Mouse (Mus musculus) limb, embryonic 14.5 days (tissue): ENCODE measurements around the gene Atxn1. TPM values are rescaled to one million over a fixed set of nuclear protein-coding genes. Genes with fewer than 3 reads are reported as not detected.

Experiments
- ATAC-seq: fragments of 200-750 bp; cut with Nextera tagmentation; 2 replicates; pipeline ENCODE4 v1.8.0; 2017; ENCODE audit warnings: low read depth, moderate number of reproducible peaks, moderate TSS enrichment; ENCODE audit not compliant: low FRiP score
- DNase-seq: peaks from one replicate; pipeline ENCODE4 v3.0.0-alpha.2; 2015; ENCODE audit warnings: low spot score
- H3K27ac ChIP-seq: fragments of 300-500 bp; sonication (generic); replicated peaks from 2 replicates; pipeline ENCODE4 v1.5.1; 2014; ENCODE audit warnings: low read depth, mild to moderate bottlenecking, low read length, moderate library complexity, mixed read lengths
- H3K27me3 ChIP-seq: fragments of 300-500 bp; sonication (generic); 2 replicates; pipeline ENCODE4 v1.6.1; 2014; ENCODE audit warnings: low read length, mixed read lengths; ENCODE audit not compliant: control insufficient read depth, insufficient read depth
- H3K36me3 ChIP-seq: fragments of 300-500 bp; sonication (generic); 2 replicates; pipeline ENCODE4 v1.6.1; 2014; ENCODE audit warnings: mild to moderate bottlenecking, low read length, moderate library complexity, mixed read lengths; ENCODE audit not compliant: control insufficient read depth, insufficient read depth
- H3K4me1 ChIP-seq: fragments of 300-500 bp; sonication (generic); 2 replicates; pipeline ENCODE4 v1.6.1; 2014; ENCODE audit warnings: antibody characterized with exemption, low read length, mixed read lengths; ENCODE audit not compliant: control insufficient read depth, insufficient read depth
- H3K4me2 ChIP-seq: fragments of 300-500 bp; sonication (generic); replicated peaks from 2 replicates; pipeline ENCODE4 v1.6.1; 2014; ENCODE audit warnings: low read depth, mild to moderate bottlenecking, low read length, moderate library complexity; ENCODE audit not compliant: severe bottlenecking
- H3K4me3 ChIP-seq: fragments of 300-500 bp; sonication (generic); replicated peaks from 2 replicates; pipeline ENCODE4 v1.5.1; 2014; ENCODE audit warnings: low read length
- H3K9ac ChIP-seq: fragments of 300-500 bp; sonication (generic); 2 replicates; pipeline ENCODE4 v1.6.1; 2014; ENCODE audit warnings: mild to moderate bottlenecking, low read depth, low read length, moderate library complexity; ENCODE audit not compliant: severe bottlenecking
- H3K9me3 ChIP-seq: fragments of 300-500 bp; sonication (generic); 2 replicates; pipeline ENCODE4 v1.6.1; 2016; ENCODE audit warnings: low read length; ENCODE audit not compliant: control insufficient read depth
- POLR2A ChIP-seq: fragments of 200-500 bp; IDR thresholded peaks from 2 replicates; pipeline ENCODE4 v1.8.0; 2012; ENCODE audit warnings: inconsistent platforms, mild to moderate bottlenecking, moderate library complexity, borderline replicate concordance; ENCODE audit not compliant: insufficient read depth, insufficient read length; ENCODE audit errors: extremely low read depth
- WGBS: fragments of 180-500 bp; shearing (Covaris S2); extraction: QIAGEN DNeasy Blood & Tissue Kit; methylation state at CpG from one replicate; pipeline ENCODE4 v1.1.7; 2014; 5-methylcytosine and 5-hydroxymethylcytosine counted together
- polyA plus RNA-seq, 2 experiments: library from polyadenylated mRNA; depleted of rRNA in 1 of 2; stranded (reverse) in 1 of 2; unstranded in 1 of 2; fragments of >200 nt; fragmentation: Nextera tagmentation in 1 of 2; extraction: Ambion mirVana in 1 of 2; gene quantifications; 2 replicates each; pipeline versions ENCODE4 v1.2.1 to v1.2.3; 2012 to 2014

The Atxn1 gene
- polyA plus RNA-seq, 2 experiments: 3.3 to 5.3 TPM

GRCm38 (mm10) chr13:45638281-45638680, 326.5 kb downstream of the Atxn1 start:
- H3K9me3 ChIP-seq: no peaks in the 10 kb centered on the region
- no peak overlapping the region for H3K4me3 ChIP-seq
- ATAC-seq (no peak), DNase-seq (no peak)
- H3K27ac ChIP-seq: no peak overlapping the region
- WGBS: 89% methylated on average over 1 of the region's 1 CpGs
- peaks cover 9% of the 10 kb centered on the region; the same call in 1 of the 2 replicates for H3K4me1 ChIP-seq
- H3K4me2 ChIP-seq: no peak overlapping the region
- H3K27me3 ChIP-seq: no peaks in the 10 kb centered on the region
- H3K36me3 ChIP-seq: no peaks in the 10 kb centered on the region
- no peak overlapping the region for H3K9ac ChIP-seq
- TF ChIP-seq POLR2A: no peak

- no peak overlapping the region for H3K4me3 ChIP-seq
- H3K4me1 ChIP-seq: 0 out of 2 replicates have a peak, but pooled peaks cover 5% of the 10 kb centered on the region
- no peak overlapping the region for H3K9ac ChIP-seq
- H3K9me3 ChIP-seq: no peaks in the 10 kb centered on the region
- WGBS: 46% methylated on average over 8 of the region's 8 CpGs
- no peaks in the 10 kb centered on the region for H3K36me3 ChIP-seq
- no peak for ATAC-seq
- no peak for TF ChIP-seq POLR2A
- DNase-seq: peak; percentile 49
- no peak overlapping the region for H3K4me2 ChIP-seq
- H3K27me3 ChIP-seq: no peaks in the 10 kb centered on the region
- H3K27ac ChIP-seq: no peak overlapping the region
Observed at GRCm38 (mm10) chr13:45637324-45637723, 327.5 kb downstream of the Atxn1 start.

DNA sequence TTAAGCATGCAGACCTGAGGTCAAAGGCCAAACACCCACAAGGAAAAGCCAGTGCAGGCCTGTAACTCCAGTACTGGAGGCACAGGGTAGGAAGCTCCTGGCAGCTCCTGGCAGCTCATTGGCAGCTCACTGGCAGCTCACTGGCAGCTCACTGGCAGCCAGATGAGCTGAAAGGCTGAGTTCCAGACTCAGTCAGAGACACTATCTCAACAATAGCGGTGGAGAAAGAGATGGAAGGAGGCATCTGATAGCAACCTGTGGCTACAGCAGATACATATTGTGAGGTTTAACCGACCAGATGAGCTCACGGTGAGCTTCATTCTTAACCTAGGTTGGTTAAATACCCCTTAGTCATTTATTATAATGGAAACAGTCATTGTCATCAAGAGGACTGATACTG, 328.4 kb downstream of the Atxn1 start:
- no peak overlapping the region for H3K4me2 ChIP-seq
- no peaks in the 10 kb centered on the region for H3K27me3 ChIP-seq
- no peaks in the 10 kb centered on the region for H3K9me3 ChIP-seq
- H3K27ac ChIP-seq: no peak overlapping the region
- WGBS: 86% methylated on average over 3 of the region's 3 CpGs
- no peak for DNase-seq
- H3K4me1 ChIP-seq: 0 out of 2 replicates have a peak, but pooled peaks cover 5% of the 10 kb centered on the region
- TF ChIP-seq POLR2A: no peak
- ATAC-seq: no peak
- no peak overlapping the region for H3K4me3 ChIP-seq
- no peak overlapping the region for H3K9ac ChIP-seq
- no peaks in the 10 kb centered on the region for H3K36me3 ChIP-seq

DNA sequence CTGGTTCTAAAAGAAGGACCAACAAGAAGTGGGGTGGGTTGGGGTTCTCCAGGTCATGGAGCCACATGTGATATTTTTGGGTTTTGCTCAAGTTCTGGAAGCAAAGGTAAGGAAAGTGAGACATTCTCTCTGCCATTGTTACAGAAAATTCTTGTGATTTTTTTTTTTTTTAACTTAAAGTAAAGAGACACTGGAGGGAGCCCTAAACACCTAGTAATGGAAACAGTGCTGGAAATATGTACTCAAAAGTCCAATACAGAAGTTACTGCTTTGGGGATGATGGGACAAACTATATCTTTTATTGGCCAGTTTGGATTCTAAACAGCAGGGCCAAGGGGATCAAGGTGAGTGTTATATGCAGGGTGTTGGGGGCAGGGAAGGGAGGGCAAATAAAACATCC, 330.9 kb downstream of the Atxn1 start:
- ATAC-seq (no peak), DNase-seq (no peak)
- Histone ChIP-seq H3K4me3 (no peak overlapping the region), H3K27ac (no peak overlapping the region), H3K27me3 (no peaks in the 10 kb centered on the region), H3K4me1 (peaks cover 11% of the 10 kb centered on the region; the same call in 1 of the 2 replicates), H3K9me3 (no peaks in the 10 kb centered on the region), H3K9ac (no peak overlapping the region), H3K36me3 (no peaks in the 10 kb centered on the region), H3K4me2 (no peak overlapping the region)
- no peak for TF ChIP-seq POLR2A

- Histone ChIP-seq H3K4me1 (peaks cover 12% of the 10 kb centered on the region), H3K27me3 (no peaks in the 10 kb centered on the region), H3K9ac (no peak overlapping the region), H3K36me3 (no peaks in the 10 kb centered on the region), H3K4me3 (no peak overlapping the region), H3K9me3 (no peaks in the 10 kb centered on the region), H3K27ac (no peak overlapping the region), H3K4me2 (no peak overlapping the region)
- WGBS: 73% methylated on average over 3 of the region's 3 CpGs
- no peak for DNase-seq
- no peak for ATAC-seq
- no peak for TF ChIP-seq POLR2A
Observed at GRCm38 (mm10) chr13:45632133-45632532, 332.7 kb downstream of the Atxn1 start.
